Mouse (Mus musculus) cerebellum, adult 2 months (tissue): ENCODE measurements around the gene Prox1.

Source experiments
- CTCF ChIP-seq: fragments of 200-500 bp; IDR thresholded peaks from 2 replicates; pipeline ENCODE4 v1.5.1; 2011; ENCODE audit warnings: low read depth, mild to moderate bottlenecking, control low read depth, low read length, moderate library complexity, borderline replicate concordance; ENCODE audit not compliant: insufficient read depth
- POLR2A ChIP-seq: fragments of 200-500 bp; IDR thresholded peaks from 2 replicates; pipeline ENCODE4 v1.6.1; 2011; ENCODE audit warnings: low read length, control low read depth, borderline replicate concordance; ENCODE audit not compliant: insufficient read depth

DNA sequence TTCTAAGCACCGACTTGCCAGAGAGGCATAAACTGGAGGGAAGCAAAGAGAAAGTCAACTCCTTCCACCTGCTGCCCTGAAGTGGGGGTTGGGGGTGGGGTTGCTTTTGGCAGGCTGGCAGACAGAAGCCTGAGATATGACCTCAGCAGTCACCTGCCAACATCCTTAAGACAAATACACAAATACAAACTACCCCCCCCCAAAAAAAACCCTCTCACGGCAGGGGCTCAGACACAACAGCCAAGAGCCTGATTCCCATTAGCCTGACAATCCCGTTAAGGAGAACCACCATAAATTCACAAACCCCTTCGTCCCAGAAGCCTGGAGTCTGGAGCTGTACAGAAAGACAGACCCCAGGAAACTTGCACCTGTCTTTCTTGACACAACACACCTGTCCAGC is 2.4 kb downstream of the Prox1 start:
- no peak for TF ChIP-seq CTCF
- no peak for TF ChIP-seq POLR2A
